Mouse (Mus musculus): ENCODE data around the gene Ccdc148. TPM values are rescaled to one million over a fixed set of nuclear protein-coding genes. Genes with fewer than 3 reads are reported as not detected.

Ccdc148 gene
- polyA plus RNA-seq (2015; fragmentation: Nextera tagmentation; extraction: Ambion mirVana): 0.50 and 0.70 TPM in 2 replicates

DNA sequence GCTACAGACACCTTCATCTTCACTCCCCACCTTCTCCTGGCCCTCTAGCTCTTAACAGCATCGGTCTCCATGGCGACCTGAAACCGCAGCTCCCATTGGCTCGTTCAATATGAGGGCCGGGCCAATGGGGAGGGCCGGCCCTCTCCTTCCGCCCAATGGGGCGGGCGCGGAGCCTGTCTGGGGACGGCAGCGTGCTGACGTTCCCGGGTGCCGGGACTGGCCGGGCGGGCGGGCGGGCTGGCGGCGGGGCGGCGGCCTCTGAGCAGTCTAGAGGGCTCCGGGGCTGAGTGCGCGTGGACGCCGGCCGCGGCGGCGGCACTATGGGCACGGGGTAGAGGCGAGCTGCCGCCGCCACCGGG is at the start of gene Ccdc148, which contains the start of gene Pkp4:
Gene Ccdc148, minus strand, starts transcription at position 79 of the 359 bp plus-strand sequence.
Gene Pkp4, plus strand, starts transcription at position 246 of the 359 bp plus-strand sequence.
- Histone ChIP-seq H3K4me2 (ENCODE audit: low read depth, low read length) (peak within 1 kb of the TSS; percentile 77), H3K27me3 (ENCODE audit: control insufficient read depth, insufficient read depth, low read depth, low read length) (peaks cover 3% of the 10 kb centered on the region), H3K27ac (ENCODE audit: low read length) (peak within 1 kb of the TSS; percentile 73), H3K36me3 (ENCODE audit: control insufficient read depth, insufficient read depth) (no peaks in the 10 kb centered on the region), H3K4me1 (ENCODE audit: control insufficient read depth, low read depth, low read length) (peaks cover 4% of the 10 kb centered on the region), H3K4me3 (ENCODE audit: low read depth, low read length) (peak within 1 kb of the TSS; percentile 71), H3K9me3 (replicated peaks; ENCODE audit: control insufficient read depth, low read length) (no peaks in the 10 kb centered on the region), H3K9ac (ENCODE audit: low read depth, low read length) (peak within 1 kb of the TSS; percentile 71)
- WGBS (ENCODE audit: insufficient replicate concordance): 0% methylated on average over 31 of the region's 37 CpGs
- peak; percentile 96 for ATAC-seq (ENCODE audit: low read depth)

DNA sequence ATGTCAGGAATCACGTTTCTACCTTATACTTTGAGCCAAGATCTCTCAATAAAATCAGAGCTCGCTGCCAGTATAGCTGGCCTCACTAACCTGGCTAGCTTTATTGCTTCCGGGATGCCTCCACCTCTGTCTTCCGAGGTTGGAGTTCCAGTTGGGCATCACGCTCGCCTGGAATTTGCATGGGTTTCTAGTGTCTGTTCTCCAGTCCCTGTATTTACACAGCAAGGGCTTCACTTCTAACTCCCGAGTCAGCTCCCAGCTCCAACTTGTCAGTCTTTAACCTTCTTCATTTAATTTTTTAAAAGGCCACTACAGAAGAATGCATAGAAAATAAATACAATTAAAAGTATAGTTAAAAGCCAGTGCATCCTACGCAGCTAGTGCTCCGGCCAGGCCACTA is 47.8 kb upstream of the Ccdc148 start:
- H3K27ac ChIP-seq (ENCODE audit: low read length): no peak overlapping the region
- no peaks in the 10 kb centered on the region for H3K36me3 ChIP-seq (ENCODE audit: control insufficient read depth, insufficient read depth)
- H3K27me3 ChIP-seq (ENCODE audit: control insufficient read depth, insufficient read depth, low read depth, low read length): no peaks in the 10 kb centered on the region
- no peak overlapping the region for H3K9ac ChIP-seq (ENCODE audit: low read depth, low read length)
- H3K9me3 ChIP-seq (replicated peaks; ENCODE audit: control insufficient read depth, low read length): no peaks in the 10 kb centered on the region
- ATAC-seq (ENCODE audit: low read depth): no peak
- H3K4me2 ChIP-seq (ENCODE audit: low read depth, low read length): no peak overlapping the region
- no peak overlapping the region for H3K4me3 ChIP-seq (ENCODE audit: low read depth, low read length)
- H3K4me1 ChIP-seq (ENCODE audit: control insufficient read depth, low read depth, low read length): peaks cover 5% of the 10 kb centered on the region
- 64% methylated on average over 9 of the region's 9 CpGs for WGBS (ENCODE audit: insufficient replicate concordance)

- peak overlapping the region; percentile 10; the same call in 1 of the 2 replicates for H3K27ac ChIP-seq (ENCODE audit: low read length)
- no peaks in the 10 kb centered on the region for H3K36me3 ChIP-seq (ENCODE audit: control insufficient read depth, insufficient read depth)
- no peak overlapping the region for H3K4me3 ChIP-seq (ENCODE audit: low read depth, low read length)
- H3K27me3 ChIP-seq (ENCODE audit: control insufficient read depth, insufficient read depth, low read depth, low read length): no peaks in the 10 kb centered on the region
- no peaks in the 10 kb centered on the region for H3K9me3 ChIP-seq (replicated peaks; ENCODE audit: control insufficient read depth, low read length)
- 59% methylated on average over 5 of the region's 5 CpGs for WGBS (ENCODE audit: insufficient replicate concordance)
- no peak overlapping the region for H3K9ac ChIP-seq (ENCODE audit: low read depth, low read length)
- ATAC-seq (ENCODE audit: low read depth): no peak
- H3K4me2 ChIP-seq (ENCODE audit: low read depth, low read length): no peak overlapping the region
- H3K4me1 ChIP-seq (ENCODE audit: control insufficient read depth, low read depth, low read length): peaks cover 6% of the 10 kb centered on the region
Observed at GRCm38 (mm10) chr2:59207725-59208124, 47.2 kb upstream of the Ccdc148 start.

- no peaks in the 10 kb centered on the region for H3K9me3 ChIP-seq (replicated peaks; ENCODE audit: control insufficient read depth, low read length)
- H3K27me3 ChIP-seq (ENCODE audit: control insufficient read depth, insufficient read depth, low read depth, low read length): no peaks in the 10 kb centered on the region
- ATAC-seq (ENCODE audit: low read depth): no peak
- H3K4me1 ChIP-seq (ENCODE audit: control insufficient read depth, low read depth, low read length): peaks cover 6% of the 10 kb centered on the region
- no peak overlapping the region for H3K9ac ChIP-seq (ENCODE audit: low read depth, low read length)
- H3K36me3 ChIP-seq (ENCODE audit: control insufficient read depth, insufficient read depth): no peaks in the 10 kb centered on the region
- H3K4me3 ChIP-seq (ENCODE audit: low read depth, low read length): no peak overlapping the region
- WGBS (ENCODE audit: insufficient replicate concordance): 39% methylated on average over 4 of the region's 4 CpGs
- no peak overlapping the region for H3K27ac ChIP-seq (ENCODE audit: low read length)
- H3K4me2 ChIP-seq (ENCODE audit: low read depth, low read length): no peak overlapping the region
Observed at GRCm38 (mm10) chr2:59207240-59207639, 46.8 kb upstream of the Ccdc148 start.

- no peak for ATAC-seq (ENCODE audit: low read depth)
- Histone ChIP-seq H3K4me2 (ENCODE audit: low read depth, low read length) (no peak overlapping the region), H3K4me3 (ENCODE audit: low read depth, low read length) (no peak overlapping the region), H3K4me1 (ENCODE audit: control insufficient read depth, low read depth, low read length) (peaks cover 3% of the 10 kb centered on the region), H3K36me3 (ENCODE audit: control insufficient read depth, insufficient read depth) (no peaks in the 10 kb centered on the region), H3K27me3 (ENCODE audit: control insufficient read depth, insufficient read depth, low read depth, low read length) (no peaks in the 10 kb centered on the region), H3K27ac (ENCODE audit: low read length) (no peak overlapping the region), H3K9ac (ENCODE audit: low read depth, low read length) (no peak overlapping the region), H3K9me3 (replicated peaks; ENCODE audit: control insufficient read depth, low read length) (no peaks in the 10 kb centered on the region)
- WGBS (ENCODE audit: insufficient replicate concordance): 64% methylated on average over 2 of the region's 2 CpGs
Observed at GRCm38 (mm10) chr2:59206190-59206589, 45.7 kb upstream of the Ccdc148 start.

GRCm38 (mm10) chr2:59205092-59205491 is 44.6 kb upstream of the Ccdc148 start:
- H3K4me2 ChIP-seq (ENCODE audit: low read depth, low read length): no peak overlapping the region
- H3K27me3 ChIP-seq (ENCODE audit: control insufficient read depth, insufficient read depth, low read depth, low read length): no peaks in the 10 kb centered on the region
- no peak overlapping the region for H3K4me3 ChIP-seq (ENCODE audit: low read depth, low read length)
- ATAC-seq (ENCODE audit: low read depth): no peak
- H3K4me1 ChIP-seq (ENCODE audit: control insufficient read depth, low read depth, low read length): peaks cover 3% of the 10 kb centered on the region
- H3K36me3 ChIP-seq (ENCODE audit: control insufficient read depth, insufficient read depth): no peaks in the 10 kb centered on the region
- no peak overlapping the region for H3K9ac ChIP-seq (ENCODE audit: low read depth, low read length)
- no peak overlapping the region for H3K27ac ChIP-seq (ENCODE audit: low read length)
- 79% methylated on average over 9 of the region's 9 CpGs for WGBS (ENCODE audit: insufficient replicate concordance)
- H3K9me3 ChIP-seq (replicated peaks; ENCODE audit: control insufficient read depth, low read length): no peaks in the 10 kb centered on the region

DNA sequence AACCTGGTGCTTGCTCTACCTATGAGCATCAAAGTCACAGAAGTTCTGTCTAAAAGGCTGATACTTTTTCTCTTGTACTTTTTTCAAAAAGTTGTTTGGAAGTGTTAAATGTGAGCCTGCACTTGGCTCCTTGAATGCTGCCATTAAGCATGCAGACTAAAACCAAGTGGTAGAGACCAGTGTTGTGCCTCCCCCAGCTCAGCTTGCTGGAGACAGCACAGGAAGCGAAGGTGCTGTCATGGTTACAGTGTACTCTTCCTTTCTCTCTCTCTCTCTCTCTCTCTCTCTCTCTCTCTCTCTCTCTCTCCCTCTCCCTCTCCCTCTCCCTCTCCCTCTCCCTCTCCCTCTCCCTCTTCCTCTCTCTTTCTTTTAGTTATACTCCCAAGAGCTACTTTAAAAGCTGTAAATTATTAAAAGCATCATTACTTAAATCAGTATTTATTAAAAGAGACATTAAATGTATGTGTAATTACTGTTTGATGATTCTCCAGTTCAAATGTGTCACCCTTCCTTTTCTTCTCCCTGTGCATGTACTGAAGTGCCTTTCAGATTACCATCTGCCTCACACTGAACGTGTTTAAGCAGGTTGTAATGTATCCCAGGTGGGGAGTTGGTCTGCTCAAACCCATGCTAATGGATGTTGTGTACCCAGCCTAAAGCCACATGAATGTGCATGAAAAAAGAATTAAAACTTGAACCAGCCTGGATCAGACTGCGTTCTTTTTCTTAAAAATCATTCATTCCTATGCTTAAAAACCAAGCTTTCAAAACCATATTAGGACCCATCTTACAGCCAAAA is 43.3 kb upstream of the Ccdc148 start:
- Histone ChIP-seq H3K27ac (ENCODE audit: low read length) (no peak overlapping the region), H3K4me1 (ENCODE audit: control insufficient read depth, low read depth, low read length) (peaks cover 3% of the 10 kb centered on the region), H3K9me3 (replicated peaks; ENCODE audit: control insufficient read depth, low read length) (no peaks in the 10 kb centered on the region), H3K4me2 (ENCODE audit: low read depth, low read length) (no peak overlapping the region), H3K4me3 (ENCODE audit: low read depth, low read length) (no peak overlapping the region), H3K36me3 (ENCODE audit: control insufficient read depth, insufficient read depth) (no peaks in the 10 kb centered on the region), H3K27me3 (ENCODE audit: control insufficient read depth, insufficient read depth, low read depth, low read length) (no peaks in the 10 kb centered on the region), H3K9ac (ENCODE audit: low read depth, low read length) (no peak overlapping the region)
- ATAC-seq (ENCODE audit: low read depth): no peak
- WGBS (ENCODE audit: insufficient replicate concordance): 58% methylated on average over 3 of the region's 3 CpGs

DNA sequence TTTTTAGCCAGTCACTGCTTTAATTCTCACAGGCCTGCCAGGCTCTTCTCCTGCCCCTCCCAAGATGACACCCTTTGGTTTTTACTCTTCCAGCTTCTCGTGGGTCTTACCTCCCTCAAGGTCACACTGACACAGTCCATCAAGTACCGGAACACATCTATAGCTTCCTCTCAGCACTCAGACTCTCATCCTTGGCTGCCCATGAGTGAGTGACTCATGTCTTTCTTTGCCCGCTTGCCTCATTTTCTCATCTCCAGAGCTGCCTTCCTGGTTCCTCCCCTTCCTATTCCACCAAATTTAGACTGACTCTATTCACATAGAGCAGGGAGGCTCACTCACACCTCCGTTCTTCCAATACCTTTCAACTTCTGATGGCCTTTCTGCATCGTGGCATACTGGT is 42.4 kb upstream of the Ccdc148 start:
- WGBS (ENCODE audit: insufficient replicate concordance): 58% methylated on average over 5 of the region's 5 CpGs
- peaks cover 3% of the 10 kb centered on the region for H3K4me1 ChIP-seq (ENCODE audit: control insufficient read depth, low read depth, low read length)
- no peaks in the 10 kb centered on the region for H3K36me3 ChIP-seq (ENCODE audit: control insufficient read depth, insufficient read depth)
- H3K9me3 ChIP-seq (replicated peaks; ENCODE audit: control insufficient read depth, low read length): no peaks in the 10 kb centered on the region
- ATAC-seq (ENCODE audit: low read depth): no peak
- H3K4me2 ChIP-seq (ENCODE audit: low read depth, low read length): no peak overlapping the region
- no peak overlapping the region for H3K4me3 ChIP-seq (ENCODE audit: low read depth, low read length)
- H3K27me3 ChIP-seq (ENCODE audit: control insufficient read depth, insufficient read depth, low read depth, low read length): no peaks in the 10 kb centered on the region
- no peak overlapping the region for H3K27ac ChIP-seq (ENCODE audit: low read length)
- H3K9ac ChIP-seq (ENCODE audit: low read depth, low read length): no peak overlapping the region

- H3K4me3 ChIP-seq (ENCODE audit: low read depth, low read length): no peak overlapping the region
- no peaks in the 10 kb centered on the region for H3K27me3 ChIP-seq (ENCODE audit: control insufficient read depth, insufficient read depth, low read depth, low read length)
- no peak overlapping the region for H3K27ac ChIP-seq (ENCODE audit: low read length)
- H3K9ac ChIP-seq (ENCODE audit: low read depth, low read length): no peak overlapping the region
- no peaks in the 10 kb centered on the region for H3K36me3 ChIP-seq (ENCODE audit: control insufficient read depth, insufficient read depth)
- no peak for ATAC-seq (ENCODE audit: low read depth)
- no peak overlapping the region for H3K4me2 ChIP-seq (ENCODE audit: low read depth, low read length)
- no peaks in the 10 kb centered on the region for H3K9me3 ChIP-seq (replicated peaks; ENCODE audit: control insufficient read depth, low read length)
- 73% methylated on average over 3 of the region's 3 CpGs for WGBS (ENCODE audit: insufficient replicate concordance)
- peaks cover 3% of the 10 kb centered on the region for H3K4me1 ChIP-seq (ENCODE audit: control insufficient read depth, low read depth, low read length)
Observed at GRCm38 (mm10) chr2:59200511-59200910, 40.0 kb upstream of the Ccdc148 start.
